Mouse (Mus musculus) ES-E14 (cell line): Measurements from ENCODE around the gene Cep57l1. TPM values are rescaled to one million over a fixed set of nuclear protein-coding genes. Genes with fewer than 3 reads are reported as not detected.

Experiments used
- DNase-seq: peaks from one replicate; pipeline ENCODE4 v3.0.0-alpha.2; 2013; ENCODE audit warnings: low read depth, low spot score
- H3K27ac ChIP-seq: 2 replicates; pipeline ENCODE4 v1.5.1; 2012; ENCODE audit warnings: low read depth, mild to moderate bottlenecking, low read length, moderate library complexity, mixed read lengths; ENCODE audit not compliant: poor library complexity, insufficient read depth, severe bottlenecking
- H3K36me3 ChIP-seq: 2 replicates; pipeline ENCODE4 v1.6.1; 2012; ENCODE audit warnings: mild to moderate bottlenecking, low read length, moderate library complexity, mixed read lengths; ENCODE audit not compliant: control insufficient read depth, poor library complexity, insufficient read depth, severe bottlenecking
- H3K4me1 ChIP-seq, 2 experiments: fragments of 150-350 bp in 1 of 2; sonication (generic) in 1 of 2; 2 replicates each; pipeline ENCODE4 v1.6.1; 2012; ENCODE audit warnings: low read length in 2 of 2, mild to moderate bottlenecking in 1 of 2, mixed read lengths in 1 of 2; ENCODE audit not compliant: control insufficient read depth in 2 of 2, insufficient read depth in 2 of 2, poor library complexity in 1 of 2
- H3K4me3 ChIP-seq, 2 experiments: fragments of 150-350 bp in 1 of 2; sonication (generic) in 1 of 2; 2 replicates each; pipeline ENCODE4 v1.5.1; 2012; ENCODE audit warnings: low read length in 2 of 2, low read depth in 1 of 2, mild to moderate bottlenecking in 1 of 2, mixed read lengths in 1 of 2; ENCODE audit not compliant: insufficient read depth in 1 of 2, poor library complexity in 1 of 2, severe bottlenecking in 1 of 2
- H3K9ac ChIP-seq: 2 replicates; pipeline ENCODE4 v1.6.1; 2012; ENCODE audit warnings: low read depth, mild to moderate bottlenecking, low read length, mixed read lengths; ENCODE audit not compliant: poor library complexity, insufficient read depth, severe bottlenecking
- H3K9me3 ChIP-seq: fragments of 150-350 bp; sonication (generic); 2 replicates; pipeline ENCODE4 v1.6.1; 2012; ENCODE audit warnings: low read depth, mild to moderate bottlenecking, low read length; ENCODE audit not compliant: control insufficient read depth, insufficient read depth
- CHD2 ChIP-seq: IDR thresholded peaks from 2 replicates; pipeline ENCODE4 v1.6.1; 2014; ENCODE audit warnings: mild to moderate bottlenecking, low read depth, low read length, inconsistent platforms
- HCFC1 ChIP-seq: IDR thresholded peaks from 2 replicates; pipeline ENCODE4 v1.6.1; 2012; ENCODE audit warnings: low read length, inconsistent platforms, borderline replicate concordance; ENCODE audit not compliant: insufficient read depth
- MAFK ChIP-seq: IDR thresholded peaks from 2 replicates; pipeline ENCODE4 v1.6.1; 2014; ENCODE audit warnings: mild to moderate bottlenecking, low read depth, low read length, inconsistent platforms; ENCODE audit not compliant: insufficient read depth
- ZC3H11A ChIP-seq: IDR thresholded peaks from 2 replicates; pipeline ENCODE4 v1.6.1; 2012; ENCODE audit warnings: low read depth, mild to moderate bottlenecking, inconsistent platforms, low read length, borderline replicate concordance
- ZNF384 ChIP-seq: IDR thresholded peaks from 2 replicates; pipeline ENCODE4 v1.6.1; 2012; ENCODE audit warnings: low read depth, low read length, inconsistent platforms
- in situ Hi-C, 2 experiments: fragments of 600-800 bp; cut with MboI; formaldehyde crosslinking; loops; one replicate each; pipeline ENCODE4 v1.15.1; 2025; ENCODE audit warnings: low sequenced_read_pairs in 2 of 2, inconsistent platforms in 1 of 2; ENCODE audit not compliant: unreplicated experiment in 2 of 2
- total RNA-seq: library from RNA; depleted of rRNA; stranded (reverse); fragments of 300-350 nt; gene quantifications from 2 replicates; pipeline ENCODE4 v1.2.3, GENCODE M21; 2012

The Cep57l1 gene
- total RNA-seq, 1 experiment, result 32.0 TPM

DNA sequence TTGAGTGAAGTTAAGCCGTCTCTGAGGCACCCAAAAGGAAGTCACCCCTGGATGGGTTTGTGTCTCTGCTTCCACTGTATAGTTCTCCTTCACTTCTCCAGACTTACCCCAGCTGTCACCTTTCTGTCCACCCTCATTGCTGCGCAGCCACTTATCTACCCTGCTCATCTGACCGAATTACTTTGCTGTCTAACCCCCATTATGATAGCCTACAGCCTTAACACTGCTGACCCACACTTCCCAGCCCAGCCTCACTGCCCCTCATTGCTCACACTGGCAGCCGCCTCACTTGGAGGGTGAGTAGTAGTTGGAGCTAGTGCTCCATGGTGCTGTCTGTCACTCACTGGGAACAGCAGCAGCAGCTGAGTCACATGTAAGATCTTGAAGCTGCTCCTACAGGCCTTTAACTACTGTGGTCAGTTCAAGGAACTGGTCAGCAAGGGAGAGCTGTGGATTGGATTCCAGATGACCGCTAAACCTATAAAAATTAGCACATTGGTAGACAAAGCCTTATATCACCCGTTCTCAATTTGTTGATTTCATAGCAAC lies 4.7 kb upstream of the Cep57l1 start:
- no peak for TF ChIP-seq ZC3H11A
- no peak for TF ChIP-seq HCFC1
- no peak for TF ChIP-seq CHD2
- TF ChIP-seq ZNF384, result no peak
- TF ChIP-seq MAFK, result no peak

DNA sequence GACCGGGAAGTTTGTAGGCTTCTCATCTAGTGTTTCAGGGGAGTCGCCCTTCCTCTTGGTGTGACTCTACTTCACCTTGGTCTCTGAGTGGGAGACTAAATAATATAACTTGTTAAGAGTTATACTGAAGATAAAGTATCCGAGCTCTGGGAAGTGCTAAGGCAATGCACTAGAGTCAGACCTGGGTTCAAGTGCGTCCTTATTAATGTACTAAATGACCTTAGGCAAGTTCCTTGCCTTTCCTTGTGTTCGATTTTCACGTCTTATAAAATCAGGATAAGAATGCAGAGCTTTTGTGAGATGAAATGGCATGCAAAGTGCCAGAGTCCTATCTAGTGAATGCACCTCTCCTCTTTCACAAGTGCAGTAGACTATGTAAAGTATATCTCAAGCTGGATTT lies 2.9 kb upstream of the Cep57l1 start:
- no peak for TF ChIP-seq ZNF384
- no peak for TF ChIP-seq CHD2
- no peak for TF ChIP-seq ZC3H11A
- TF ChIP-seq MAFK, result no peak
- no peak for TF ChIP-seq HCFC1
- Histone ChIP-seq H3K4me1 (peaks cover 0 to 3% of the 10 kb centered on the region in 2 experiments; a peak in 2 of 4 replicates), H3K4me3 (no peak overlapping the region), H3K27ac (no peak overlapping the region), H3K36me3 (no peaks in the 10 kb centered on the region), H3K9ac (no peak overlapping the region), H3K9me3 (no peaks in the 10 kb centered on the region)
- in situ Hi-C loops, result no loop called here
- DNase-seq, result no peak

More for the DNA sequence above, 4.7 kb upstream of the Cep57l1 start:
- in situ Hi-C loops, result no loop called here
- Histone ChIP-seq H3K9me3 (no peaks in the 10 kb centered on the region), H3K27ac (no peak overlapping the region), H3K4me3 (no peak overlapping the region), H3K9ac (no peak overlapping the region), H3K4me1 (peaks cover 2 to 3% of the 10 kb centered on the region in 2 experiments; a peak in 2 of 4 replicates), H3K36me3 (no peaks in the 10 kb centered on the region)
- DNase-seq, result no peak

DNA sequence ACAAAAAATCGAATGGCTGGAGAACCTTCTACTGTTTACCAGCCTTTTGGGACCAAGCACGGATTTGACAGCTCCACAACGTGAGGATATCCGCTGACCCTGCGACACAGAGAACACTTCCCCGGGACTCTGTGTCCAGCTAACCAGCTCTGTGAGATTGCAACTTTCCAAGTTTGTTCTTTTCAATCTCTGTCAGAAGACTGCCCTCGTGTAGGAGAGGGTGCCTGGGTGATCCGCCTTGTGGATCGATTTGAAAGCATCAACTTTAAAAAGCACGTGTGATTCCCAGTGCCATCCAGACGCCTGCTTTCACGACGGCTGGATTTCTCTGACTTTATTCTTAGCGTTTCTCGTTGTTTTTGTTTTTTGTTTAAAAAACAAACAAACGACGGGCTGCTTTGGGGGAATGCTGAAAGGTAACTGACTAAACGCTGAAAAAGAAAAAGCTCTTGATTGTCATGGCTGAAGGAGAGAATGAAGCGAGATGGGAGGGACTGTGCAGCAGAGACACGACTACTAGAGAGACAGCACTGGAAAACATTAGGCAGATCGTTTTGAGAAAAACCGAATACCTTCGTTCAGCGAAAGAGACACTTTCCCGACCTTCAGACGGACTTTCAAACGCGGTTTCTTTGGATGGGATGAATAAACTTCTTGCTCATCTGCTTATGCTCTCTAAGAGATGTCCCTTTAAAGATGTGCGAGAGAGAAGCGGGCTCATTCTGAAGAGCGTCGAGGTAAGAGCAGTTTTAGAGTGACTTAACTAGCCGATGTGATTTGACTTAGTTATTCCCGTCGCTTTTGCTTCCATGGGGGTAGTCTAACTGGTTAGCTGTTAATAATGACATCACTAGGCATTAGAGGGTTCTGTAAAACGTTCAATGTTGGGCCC lies 1.1 kb upstream of the Cep57l1 start:
- H3K27ac ChIP-seq, result no peak overlapping the region
- H3K9me3 ChIP-seq, result no peaks in the 10 kb centered on the region
- peaks cover 0 to 3% of the 10 kb centered on the region in 2 experiments; a peak in 2 of 4 replicates for H3K4me1 ChIP-seq
- no peak for DNase-seq
- peak overlapping the region; percentile 83 to 87 for H3K4me3 ChIP-seq
- peak overlapping the region; percentile 76; the same call in 1 of the 2 replicates for H3K9ac ChIP-seq
- TF ChIP-seq CHD2 (no peak), ZC3H11A (no peak), MAFK (no peak), HCFC1 (no peak), ZNF384 (no peak)
- in situ Hi-C loops, result no loop called here
- H3K36me3 ChIP-seq, result no peaks in the 10 kb centered on the region

DNA sequence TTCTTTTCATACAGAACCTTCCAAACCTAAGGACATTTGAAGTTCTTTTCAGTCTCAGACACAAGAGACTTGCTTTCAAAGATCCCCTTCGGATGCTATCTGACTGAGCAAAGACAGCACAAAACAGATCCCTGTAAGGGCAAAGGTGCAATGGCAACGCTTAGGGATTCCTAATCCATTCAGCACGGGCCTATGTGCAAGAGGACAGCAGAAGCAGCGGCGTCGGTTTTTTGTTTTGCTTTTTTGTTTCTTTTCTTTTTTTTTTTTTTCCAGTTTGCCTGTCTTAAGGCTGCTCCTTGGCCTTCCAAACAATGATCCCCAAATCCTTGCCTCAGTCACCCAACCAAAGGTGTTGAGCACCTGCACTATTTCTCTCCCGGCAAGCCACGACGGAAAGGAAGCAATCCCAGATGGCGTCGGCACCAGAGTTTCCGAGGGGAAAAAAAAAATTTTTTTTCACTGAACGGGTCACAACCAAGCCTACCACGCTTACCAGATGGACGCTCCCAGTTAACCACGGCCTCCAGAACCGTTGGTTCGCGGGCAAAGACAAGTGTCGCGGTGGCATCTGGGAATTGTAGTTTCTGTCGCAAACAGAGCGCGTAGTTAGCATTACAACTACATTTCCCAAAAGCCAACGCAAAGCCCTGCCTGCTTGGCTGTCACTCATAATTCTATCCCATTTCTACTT lies 446 bp downstream of the Cep57l1 start:
- peak overlapping the region; percentile 24; the same call in 1 of the 2 replicates for H3K27ac ChIP-seq
- peak overlapping the region; percentile 94 for H3K9ac ChIP-seq
- peak overlapping the region; percentile 83 to 87 for H3K4me3 ChIP-seq
- H3K36me3 ChIP-seq, result peaks cover 3% of the 10 kb centered on the region
- in situ Hi-C loops, result no loop called here
- peaks cover 0 to 3% of the 10 kb centered on the region in 2 experiments; a peak in 2 of 4 replicates for H3K4me1 ChIP-seq
- peak; percentile 87 for DNase-seq
- TF ChIP-seq HCFC1 (peak; percentile 98), ZNF384 (no peak), CHD2 (peak; percentile 46; the same call in 1 of the 2 replicates)
- H3K9me3 ChIP-seq, result peaks cover 6% of the 10 kb centered on the region; the same call in 1 of the 2 replicates
